Mouse (Mus musculus): Measurements from ENCODE around the gene Gm10974. TPM values are rescaled to one million over a fixed set of nuclear protein-coding genes. Genes with fewer than 3 reads are reported as not detected.

Gene Gm10974
- polyA plus RNA-seq, 1 experiment from 2014 or later, result not detected

DNA sequence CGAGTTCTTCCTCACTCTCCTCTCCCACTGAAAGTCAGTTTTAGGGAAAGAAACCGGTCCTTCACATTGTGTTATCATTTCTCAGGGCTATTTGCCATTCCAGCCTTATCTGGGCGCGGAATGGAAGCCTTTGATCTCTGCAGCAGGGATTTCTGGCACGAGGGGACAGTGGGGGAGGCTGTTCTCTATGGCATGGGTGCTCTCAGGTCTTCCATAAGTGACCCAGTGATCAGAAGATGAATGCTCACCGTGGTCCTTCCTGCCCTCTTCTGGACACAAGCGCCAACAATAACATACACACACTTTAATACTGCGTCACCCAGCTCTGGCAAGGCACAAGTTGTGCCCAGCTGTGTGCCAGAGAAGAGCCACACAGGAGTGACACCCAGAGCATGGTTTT, 41.3 kb downstream of the Gm10974 start:
- no peak overlapping the region for H3K27ac ChIP-seq (ENCODE audit: low read length)
- H3K4me1 ChIP-seq (ENCODE audit: control insufficient read depth, insufficient read depth, low read length), result peaks cover 19% of the 10 kb centered on the region
- no peak overlapping the region for H3K4me3 ChIP-seq (ENCODE audit: low read length)
- no peak for ATAC-seq
- WGBS, result 61% methylated on average over 8 of the region's 8 CpGs
- H3K9me3 ChIP-seq (ENCODE audit: control insufficient read depth, low read length), result no peaks in the 10 kb centered on the region
- no peak overlapping the region for H3K4me2 ChIP-seq (ENCODE audit: low read depth, low read length)
- H3K36me3 ChIP-seq (ENCODE audit: control insufficient read depth, insufficient read depth, low read length), result no peaks in the 10 kb centered on the region
- H3K27me3 ChIP-seq (replicated peaks; ENCODE audit: control insufficient read depth, insufficient read depth, low read length), result no peaks in the 10 kb centered on the region
- no peak overlapping the region for H3K9ac ChIP-seq (ENCODE audit: low read depth, low read length)

DNA sequence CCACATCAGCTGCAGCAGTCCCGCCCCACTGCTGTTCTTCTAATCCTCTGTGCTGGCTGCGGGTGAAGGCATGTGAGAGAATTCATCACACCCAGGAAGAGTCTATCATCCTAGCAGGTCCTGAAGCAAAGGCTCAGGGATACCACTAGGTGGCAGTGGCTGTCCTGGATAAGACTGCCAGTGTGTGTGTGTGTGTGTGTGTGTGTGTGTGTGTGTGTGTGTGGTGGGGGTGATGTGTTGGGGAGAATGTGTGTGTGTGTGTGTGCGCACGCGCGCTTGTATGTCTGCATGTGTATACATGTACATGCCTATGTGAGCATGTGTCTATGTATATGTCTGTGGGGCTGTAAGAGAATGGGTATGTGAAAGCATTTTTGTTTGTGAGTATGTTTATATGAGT, 43.7 kb downstream of the Gm10974 start:
- Histone ChIP-seq H3K27me3 (replicated peaks; ENCODE audit: control insufficient read depth, insufficient read depth, low read length) (no peaks in the 10 kb centered on the region), H3K36me3 (ENCODE audit: control insufficient read depth, insufficient read depth, low read length) (no peaks in the 10 kb centered on the region), H3K9ac (ENCODE audit: low read depth, low read length) (no peak overlapping the region), H3K4me3 (ENCODE audit: low read length) (no peak overlapping the region), H3K27ac (ENCODE audit: low read length) (no peak overlapping the region), H3K9me3 (ENCODE audit: control insufficient read depth, low read length) (no peaks in the 10 kb centered on the region), H3K4me2 (ENCODE audit: low read depth, low read length) (no peak overlapping the region), H3K4me1 (ENCODE audit: control insufficient read depth, insufficient read depth, low read length) (peaks cover 18% of the 10 kb centered on the region)
- 65% methylated on average over 6 of the region's 6 CpGs for WGBS
- peak; percentile 24; the same call in 1 of the 2 replicates for ATAC-seq

DNA sequence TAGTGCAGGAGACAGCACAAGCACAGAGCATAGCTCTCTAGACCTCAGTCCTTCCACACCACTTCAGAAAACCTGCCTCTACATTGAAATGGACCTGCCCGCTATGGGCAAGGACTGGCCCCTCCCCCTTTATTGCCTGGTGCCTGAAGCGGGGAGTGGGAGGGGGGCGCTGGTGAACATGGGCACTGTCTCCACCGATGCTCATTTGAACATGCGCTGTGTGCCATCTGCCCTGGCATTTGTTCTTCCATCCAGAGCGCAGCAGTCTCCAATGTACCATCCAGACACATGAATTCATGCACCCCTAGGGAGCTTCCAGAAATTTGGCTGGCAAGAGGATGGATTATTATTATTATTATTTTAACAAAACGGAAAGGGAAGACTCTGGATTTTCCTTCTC, 47.4 kb downstream of the Gm10974 start:
- Histone ChIP-seq H3K4me3 (ENCODE audit: low read length) (no peak overlapping the region), H3K4me1 (ENCODE audit: control insufficient read depth, insufficient read depth, low read length) (no peaks in the 10 kb centered on the region)

DNA sequence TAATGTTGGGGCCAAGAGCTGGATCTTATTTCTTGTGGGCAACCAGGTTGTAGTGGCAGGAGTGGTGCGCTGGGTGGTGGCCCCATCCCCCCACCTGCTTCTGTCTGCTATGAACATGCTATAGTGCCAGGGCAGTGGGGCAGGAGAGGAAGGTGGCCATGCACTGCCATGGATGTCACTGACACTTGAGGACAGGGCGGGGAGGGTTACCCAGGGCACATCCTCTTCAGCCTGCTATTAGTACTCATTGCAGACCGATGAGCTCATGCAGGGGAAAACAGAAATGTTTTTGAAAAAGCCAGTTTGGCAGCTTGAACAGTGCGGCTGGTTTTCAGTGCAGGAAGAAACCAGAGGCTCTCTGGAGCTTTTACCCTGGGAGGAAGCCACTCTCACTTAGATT, 51.1 kb downstream of the Gm10974 start:
- Histone ChIP-seq H3K27me3 (replicated peaks; ENCODE audit: control insufficient read depth, insufficient read depth, low read length) (no peaks in the 10 kb centered on the region), H3K4me1 (ENCODE audit: control insufficient read depth, insufficient read depth, low read length) (no peaks in the 10 kb centered on the region), H3K36me3 (ENCODE audit: control insufficient read depth, insufficient read depth, low read length) (no peaks in the 10 kb centered on the region), H3K4me3 (ENCODE audit: low read length) (no peak overlapping the region), H3K9me3 (ENCODE audit: control insufficient read depth, low read length) (no peaks in the 10 kb centered on the region), H3K27ac (ENCODE audit: low read length) (no peak overlapping the region), H3K9ac (ENCODE audit: low read depth, low read length) (no peak overlapping the region), H3K4me2 (ENCODE audit: low read depth, low read length) (no peak overlapping the region)
- ATAC-seq, result no peak
- 73% methylated on average over 4 of the region's 4 CpGs for WGBS

More for the DNA sequence above, 47.4 kb downstream of the Gm10974 start:
- no peak overlapping the region for H3K27ac ChIP-seq (ENCODE audit: low read length)
- WGBS, result 73% methylated on average over 7 of the region's 7 CpGs
- H3K4me2 ChIP-seq (ENCODE audit: low read depth, low read length), result no peak overlapping the region
- ATAC-seq, result 0 out of 2 replicates have a peak, but pooled peaks have one; percentile 9
- H3K36me3 ChIP-seq (ENCODE audit: control insufficient read depth, insufficient read depth, low read length), result no peaks in the 10 kb centered on the region
- no peak overlapping the region for H3K9ac ChIP-seq (ENCODE audit: low read depth, low read length)
- no peaks in the 10 kb centered on the region for H3K27me3 ChIP-seq (replicated peaks; ENCODE audit: control insufficient read depth, insufficient read depth, low read length)
- H3K9me3 ChIP-seq (ENCODE audit: control insufficient read depth, low read length), result no peaks in the 10 kb centered on the region

DNA sequence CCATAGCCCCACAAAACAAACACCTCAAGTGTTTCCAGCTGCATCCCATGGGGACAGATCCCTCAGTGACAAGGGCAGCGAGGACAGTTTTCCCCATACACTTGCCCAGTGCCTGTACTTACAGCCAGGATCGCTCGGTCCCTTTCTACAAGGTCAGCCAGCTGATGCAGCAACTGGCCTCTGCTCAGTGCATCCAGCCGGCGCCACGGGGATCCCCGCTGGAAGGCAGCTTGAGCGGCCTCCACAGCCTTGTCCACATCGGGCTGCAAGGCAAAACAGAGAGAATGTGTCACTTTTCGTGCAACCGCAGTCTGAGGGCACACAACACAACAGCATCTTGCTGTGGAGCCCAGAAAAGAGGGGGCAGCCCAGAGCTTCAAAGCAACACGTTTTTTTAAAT, 53.3 kb downstream of the Gm10974 start:
- Histone ChIP-seq H3K4me3 (ENCODE audit: low read length) (no peak overlapping the region), H3K27me3 (replicated peaks; ENCODE audit: control insufficient read depth, insufficient read depth, low read length) (no peaks in the 10 kb centered on the region), H3K27ac (ENCODE audit: low read length) (no peak overlapping the region), H3K4me2 (ENCODE audit: low read depth, low read length) (no peak overlapping the region), H3K4me1 (ENCODE audit: control insufficient read depth, insufficient read depth, low read length) (no peaks in the 10 kb centered on the region), H3K9me3 (ENCODE audit: control insufficient read depth, low read length) (no peaks in the 10 kb centered on the region), H3K9ac (ENCODE audit: low read depth, low read length) (no peak overlapping the region), H3K36me3 (ENCODE audit: control insufficient read depth, insufficient read depth, low read length) (no peaks in the 10 kb centered on the region)
- ATAC-seq, result no peak
- WGBS, result 48% methylated on average over 12 of the region's 12 CpGs

DNA sequence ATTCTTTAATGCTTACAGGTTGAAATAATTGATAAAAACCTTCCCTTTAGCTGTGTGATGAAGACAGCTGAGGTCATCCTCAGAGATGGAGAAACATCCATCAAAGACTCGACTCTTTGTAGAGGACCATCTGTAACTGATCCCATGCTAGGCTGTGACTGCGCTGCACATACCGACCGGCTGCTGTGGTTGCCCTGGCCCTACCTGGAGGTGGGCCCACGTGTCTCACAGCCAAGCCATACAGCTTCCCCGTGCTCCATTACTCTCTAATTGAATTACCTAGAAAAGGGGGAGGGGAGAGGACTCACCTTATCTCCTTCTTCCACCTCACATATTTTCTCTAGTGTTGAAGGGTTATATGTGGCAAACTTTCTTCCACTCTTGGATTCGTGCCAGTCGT, 56.2 kb downstream of the Gm10974 start:
- H3K27ac ChIP-seq (ENCODE audit: low read length), result no peak overlapping the region
- no peak for ATAC-seq
- H3K9ac ChIP-seq (ENCODE audit: low read depth, low read length), result no peak overlapping the region
- WGBS, result 70% methylated on average over 8 of the region's 8 CpGs
- no peaks in the 10 kb centered on the region for H3K9me3 ChIP-seq (ENCODE audit: control insufficient read depth, low read length)
- no peak overlapping the region for H3K4me2 ChIP-seq (ENCODE audit: low read depth, low read length)
- H3K36me3 ChIP-seq (ENCODE audit: control insufficient read depth, insufficient read depth, low read length), result no peaks in the 10 kb centered on the region
- peaks cover 3% of the 10 kb centered on the region; the same call in 1 of the 2 replicates for H3K4me1 ChIP-seq (ENCODE audit: control insufficient read depth, insufficient read depth, low read length)
- no peak overlapping the region for H3K4me3 ChIP-seq (ENCODE audit: low read length)
- peaks cover 21% of the 10 kb centered on the region for H3K27me3 ChIP-seq (replicated peaks; ENCODE audit: control insufficient read depth, insufficient read depth, low read length)

DNA sequence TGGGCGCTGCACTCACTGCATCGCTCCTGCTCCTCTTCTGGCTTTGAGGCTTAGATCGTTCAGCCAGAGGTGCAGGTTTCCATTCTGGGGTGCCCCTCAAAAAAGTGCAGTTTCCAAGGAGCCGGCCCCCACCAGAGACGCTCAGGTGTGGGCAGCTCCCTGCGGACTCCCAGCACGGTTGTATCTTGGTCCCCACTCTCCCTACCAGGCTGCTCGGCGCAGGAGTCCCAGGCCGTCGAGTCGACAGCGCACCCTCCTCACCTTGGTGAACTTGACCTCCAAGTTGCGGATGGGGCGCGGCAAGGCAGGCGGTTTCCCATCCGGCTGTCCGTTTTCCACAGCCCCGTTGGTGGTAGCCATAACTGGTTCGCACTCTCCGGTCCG, 61.3 kb downstream of the Gm10974 start:
- peak overlapping the region; percentile 95 for H3K4me2 ChIP-seq (ENCODE audit: low read depth, low read length)
- H3K9me3 ChIP-seq (ENCODE audit: control insufficient read depth, low read length), result no peaks in the 10 kb centered on the region
- H3K4me3 ChIP-seq (ENCODE audit: low read length), result peak overlapping the region; percentile 58
- 2% methylated on average over 23 of the region's 23 CpGs for WGBS
- peak; percentile 43 for ATAC-seq
- peak overlapping the region; percentile 65 for H3K9ac ChIP-seq (ENCODE audit: low read depth, low read length)
- H3K36me3 ChIP-seq (ENCODE audit: control insufficient read depth, insufficient read depth, low read length), result no peaks in the 10 kb centered on the region
- H3K27me3 ChIP-seq (replicated peaks; ENCODE audit: control insufficient read depth, insufficient read depth, low read length), result peaks cover 40% of the 10 kb centered on the region
- H3K4me1 ChIP-seq (ENCODE audit: control insufficient read depth, insufficient read depth, low read length), result peaks cover 15% of the 10 kb centered on the region; the same call in 1 of the 2 replicates
- no peak overlapping the region for H3K27ac ChIP-seq (ENCODE audit: low read length)

DNA sequence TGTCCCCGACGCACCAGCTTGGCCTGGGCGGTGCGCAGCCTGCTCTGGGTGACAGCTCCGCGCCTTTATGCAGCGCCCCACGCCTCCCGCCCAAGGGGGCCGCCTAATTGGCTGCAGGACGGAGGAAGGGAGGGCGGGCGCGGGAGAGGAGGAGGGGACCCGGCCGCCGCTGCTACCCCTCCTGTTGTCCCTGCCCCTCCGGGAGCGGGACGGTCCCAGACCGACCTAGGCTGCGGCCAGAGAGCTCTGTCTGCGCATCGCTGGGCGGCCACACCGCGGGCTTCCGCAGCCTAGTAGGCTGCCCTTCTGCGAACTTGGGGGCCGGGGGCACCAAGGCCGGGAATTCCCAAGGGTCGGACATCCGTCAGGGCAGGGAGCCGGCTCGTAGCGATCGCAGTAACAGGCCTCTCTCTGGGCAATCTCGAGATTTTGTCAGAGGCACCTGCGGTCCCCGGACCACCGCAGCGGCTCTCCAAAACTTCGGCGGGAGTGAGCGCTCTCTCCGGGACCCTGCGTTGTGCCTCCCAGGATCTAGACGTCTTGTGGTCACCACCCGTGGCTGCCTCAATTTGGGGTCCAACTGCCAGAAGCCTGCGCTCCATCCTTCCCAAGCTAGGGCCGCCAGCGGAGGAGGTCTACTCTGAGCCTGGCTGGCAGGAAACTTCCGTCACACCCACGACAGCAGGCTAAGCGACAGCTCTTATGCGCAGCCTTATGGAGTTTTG, 61.9 kb downstream of the Gm10974 start, which contains the start of gene Aldh1a3:
Aldh1a3 (minus strand) TSS at position 81 of the 725 bp plus-strand sequence.
- Histone ChIP-seq H3K9ac (ENCODE audit: low read depth, low read length) (peak within 1 kb of the TSS; percentile 65), H3K27me3 (replicated peaks; ENCODE audit: control insufficient read depth, insufficient read depth, low read length) (peaks cover 40% of the 10 kb centered on the region), H3K27ac (ENCODE audit: low read length) (no peak within 1 kb of the TSS), H3K4me1 (ENCODE audit: control insufficient read depth, insufficient read depth, low read length) (peaks cover 15% of the 10 kb centered on the region; the same call in 1 of the 2 replicates), H3K36me3 (ENCODE audit: control insufficient read depth, insufficient read depth, low read length) (no peaks in the 10 kb centered on the region), H3K4me3 (ENCODE audit: low read length) (peak within 1 kb of the TSS; percentile 58), H3K4me2 (ENCODE audit: low read depth, low read length) (peak within 1 kb of the TSS; percentile 95), H3K9me3 (ENCODE audit: control insufficient read depth, low read length) (no peaks in the 10 kb centered on the region)
- WGBS, result under 1% methylated on average over 53 of the region's 56 CpGs
- ATAC-seq, result peak; percentile 91

DNA sequence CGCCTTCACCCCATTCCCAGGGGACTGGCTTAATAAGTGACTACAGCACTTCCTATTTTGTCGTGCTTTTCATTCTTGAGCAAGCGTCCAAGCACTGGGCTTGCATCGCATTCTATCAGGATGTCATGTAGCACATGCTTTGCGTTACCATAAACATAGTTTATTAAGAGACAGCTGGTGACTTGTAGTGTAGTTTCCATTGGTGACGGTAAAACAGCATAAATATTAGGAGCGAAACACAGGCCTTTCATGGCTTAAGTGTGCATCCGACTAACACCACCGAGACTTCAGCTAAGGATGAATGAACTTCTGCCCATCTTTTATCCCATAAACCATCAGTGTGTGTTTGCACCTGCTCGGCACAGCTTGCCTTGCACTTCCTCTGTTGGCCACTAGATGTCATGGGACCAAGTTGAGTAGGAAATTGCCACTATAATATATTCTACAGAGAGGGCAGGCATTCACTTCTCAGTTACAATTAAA, 68.8 kb downstream of the Gm10974 start:
- H3K4me2 ChIP-seq (ENCODE audit: low read depth, low read length), result no peak overlapping the region
- H3K9ac ChIP-seq (ENCODE audit: low read depth, low read length), result no peak overlapping the region
- H3K36me3 ChIP-seq (ENCODE audit: control insufficient read depth, insufficient read depth, low read length), result no peaks in the 10 kb centered on the region
- H3K27me3 ChIP-seq (replicated peaks; ENCODE audit: control insufficient read depth, insufficient read depth, low read length), result no peaks in the 10 kb centered on the region
- no peak overlapping the region for H3K4me3 ChIP-seq (ENCODE audit: low read length)
- 28% methylated on average over 10 of the region's 10 CpGs for WGBS
- H3K9me3 ChIP-seq (ENCODE audit: control insufficient read depth, low read length), result no peaks in the 10 kb centered on the region
- H3K4me1 ChIP-seq (ENCODE audit: control insufficient read depth, insufficient read depth, low read length), result no peaks in the 10 kb centered on the region
- H3K27ac ChIP-seq (ENCODE audit: low read length), result no peak overlapping the region; the same call in 1 of the 2 replicates
- peak; percentile 56 for ATAC-seq
